21 mouse cellular contexts compared by ENCODE assay signal in genomic region chr16:90123091-90123490, GRCm38 (mm10). TPM values are rescaled to one million over a fixed set of nuclear protein-coding genes. Genes with fewer than 3 reads are reported as not detected.
A peak's percentile ranks its signal among the peaks of the same experiment; 100 is the strongest.
DNase-seq lines count a peak whose midpoint lies in the region; ATAC-seq and TF ChIP-seq lines count a peak whose summit lies in the region.
"Had no signal": no experiment of that assay in that cellular context is flagged by ENCODE, and none has a peak within 500 bp of the region (broad histone marks: within the 10 kb centered on the region; RNA-seq: fewer than 3 reads in every experiment).

No protein-coding gene starts in this region.

- no peaks in the 10 kb centered on the region for H3K27me3 ChIP-seq in testis, adult 2 months (ENCODE audit: control insufficient read depth, insufficient read depth, low read length)
- H3K27me3 ChIP-seq: liver, embryonic 15.5 days; stomach, embryonic 15.5 days had no signal

- intact Hi-C loops in left cerebral cortex, postnatal 4 days (cut with DNase I): no loop called here

- TF ChIP-seq CTCF in testis, adult 2 months (IDR thresholded peaks at IDR 0.05; ENCODE audit: control insufficient read depth, insufficient read depth, insufficient replicate concordance, low read depth, low read length): no peak

- peaks cover 7% of the 10 kb centered on the region for H3K4me1 ChIP-seq in testis, adult 2 months (ENCODE audit: control insufficient read depth, insufficient read depth, low read length)

- H3K27ac ChIP-seq in testis, adult 2 months (ENCODE audit: control insufficient read depth, insufficient read depth, low read depth, low read length): 0 out of 2 replicates have a peak overlapping the region, but pooled peaks have one; percentile 10
- H3K27ac ChIP-seq: forebrain, embryonic 10.5 days; gastrocnemius, adult 2 months; hindbrain, embryonic 14.5 days; liver, embryonic 15.5 days; macrophage; stomach, embryonic 15.5 days had no signal

- H3K36me3 ChIP-seq in testis, adult 2 months (ENCODE audit: control insufficient read depth, insufficient read depth, low read length): no peaks in the 10 kb centered on the region
- H3K36me3 ChIP-seq: liver, embryonic 15.5 days; stomach, embryonic 15.5 days had no signal

- TF ChIP-seq POLR2A in testis, adult 2 months (IDR thresholded peaks at IDR 0.05; ENCODE audit: control insufficient read depth, low read depth, low read length): no peak

- peak; percentile 42; the same call in 1 of the 2 replicates for ATAC-seq in frontal cortex, adult (ENCODE audit: low TSS enrichment)
- ATAC-seq: inflammation-experienced regulatory T-cells, adult 6 months had no signal

- peak; percentile 44 for DNase-seq in cerebellum, adult 9-11 months
- no peak for DNase-seq in cerebellum, adult 9-10 months
- no peak for DNase-seq in frontal cortex, postnatal 25 days (ENCODE audit: low spot score in 2 of 2)
- peak; percentile 22 for DNase-seq in left cerebral cortex, postnatal 4 days
- no peak for DNase-seq in left cerebral cortex, adult 11 months (ENCODE audit: low spot score)
- no peak for DNase-seq in kidney, adult 9 months
- DNase-seq: adrenal gland, postnatal 10 days; gastrocnemius, adult 2 months; heart, postnatal 36 days; kidney, adult 2 months; kidney, postnatal 10 days; liver; thymus, postnatal 25 days had no signal

- H3K4me3 ChIP-seq in testis, adult 2 months (ENCODE audit: control insufficient read depth, low read depth, low read length): no peak overlapping the region
- H3K4me3 ChIP-seq: forebrain, embryonic 10.5 days; gastrocnemius, adult 2 months; liver, embryonic 15.5 days; stomach, embryonic 15.5 days had no signal

RNA-seq across cellular contexts. Expression of gene Tiam1, which starts 20.5 kb away (rescaled TPM):
- total RNA-seq in left cerebral cortex, postnatal 4 days (2021): 10 to 100 TPM; 58.8 to 64.4 TPM
- 6.6 and 9.6 TPM in 2 replicates for polyA plus RNA-seq in testis, adult 2 months (2012; rRNA removed)

Comparison
In these comparisons a context has a peak if more than half of its experiments do, and no peak if none do; other contexts are left out.
1. DNase-seq: peak in cerebellum, adult 9-11 months (single experiment) and left cerebral cortex, postnatal 4 days (single experiment); none in cerebellum, adult 9-10 months (single experiment), frontal cortex, postnatal 25 days (0 of 2), left cerebral cortex, adult 11 months (single experiment) and kidney, adult 9 months (single experiment).